Mouse (Mus musculus): ENCODE measurements around the gene Gpr88.

- TF ChIP-seq CTCF (IDR thresholded peaks at IDR 0.05; ENCODE audit: control insufficient read depth, insufficient read depth, insufficient replicate concordance, low read depth, low read length) = no peak
- TF ChIP-seq POLR2A (IDR thresholded peaks at IDR 0.05; ENCODE audit: control insufficient read depth, low read depth, low read length) = no peak
Observed at GRCm38 (mm10) chr3:116205346-116206219, 47.7 kb downstream of the Gpr88 start.

Measured in testis, adult 2 months (tissue).